Mouse (Mus musculus) midbrain, embryonic 16.5 days (tissue): ENCODE data around the gene Nxf2. TPM values are rescaled to one million over a fixed set of nuclear protein-coding genes. Genes with fewer than 3 reads are reported as not detected.

Source experiments
- polyA plus RNA-seq: library from polyadenylated mRNA; unstranded; fragments of >200 nt; fragmentation: Nextera tagmentation; extraction: Ambion mirVana; gene quantifications from 2 replicates; pipeline ENCODE4 v1.2.1, GENCODE M21; 2015

Gene Nxf2
- polyA plus RNA-seq, 1 experiment from 2014 or later, result 0.28 TPM

Other genes starting within 250 kb of the Nxf2 start
- 95.8 and 97.5 TPM in 2 replicates for gene Armcx1, start 246.8 kb downstream of the Nxf2 start, polyA plus RNA-seq
- gene Armcx6, start 213.3 kb downstream of the Nxf2 start, polyA plus RNA-seq, result 52.7 and 53.0 TPM in 2 replicates
- gene Armcx3, start 208.2 kb downstream of the Nxf2 start, polyA plus RNA-seq, result 86.7 and 87.7 TPM in 2 replicates
- 95.6 and 104 TPM in 2 replicates for gene Armcx2, start 155.5 kb downstream of the Nxf2 start, polyA plus RNA-seq
- 12.3 and 13.0 TPM in 2 replicates for gene Zmat1, start 44.5 kb upstream of the Nxf2 start, polyA plus RNA-seq
- gene Gm15023, start 212.9 kb upstream of the Nxf2 start, polyA plus RNA-seq, result not detected in 2 replicates
- gene Tceal6, start 245.9 kb upstream of the Nxf2 start, polyA plus RNA-seq, result 45.0 and 51.5 TPM in 2 replicates